Comparison of ENCODE assay signal across 8 mouse cellular contexts in genomic region chr10:75365231-75365633, GRCm38 (mm10). TPM values are rescaled to one million over a fixed set of nuclear protein-coding genes. Genes with fewer than 3 reads are reported as not detected.
DNase-seq lines count a peak whose midpoint lies in the region; ATAC-seq and TF ChIP-seq lines count a peak whose summit lies in the region.

No protein-coding gene starts in this region.

- H3K27ac ChIP-seq in hindbrain, embryonic 10.5 days: no peak overlapping the region
- no peak overlapping the region for H3K27ac ChIP-seq in hindbrain, embryonic 11.5 days (ENCODE audit: low read depth, low read length)
- no peak overlapping the region for H3K27ac ChIP-seq in ES-Bruce4 (ENCODE audit: insufficient read depth, low read length)
- H3K27ac ChIP-seq in forebrain, embryonic 14.5 days (ENCODE audit: low read depth, low read length): no peak overlapping the region
- H3K27ac ChIP-seq in left cerebral cortex, adult 2 months: no peak overlapping the region

- no peaks in the 10 kb centered on the region for H3K9me3 ChIP-seq in hindbrain, embryonic 10.5 days
- H3K9me3 ChIP-seq in hindbrain, embryonic 11.5 days (ENCODE audit: control insufficient read depth, low read length): no peaks in the 10 kb centered on the region
- H3K9me3 ChIP-seq in ES-Bruce4 (replicated peaks; ENCODE audit: control insufficient read depth, insufficient read depth, low read length, poor library complexity, severe bottlenecking): no peaks in the 10 kb centered on the region
- no peaks in the 10 kb centered on the region for H3K9me3 ChIP-seq in forebrain, embryonic 14.5 days (replicated peaks; ENCODE audit: control insufficient read depth, low read length)
- H3K9me3 ChIP-seq in megakaryocyte, embryonic 14.5 days: no peaks in the 10 kb centered on the region

- H3K4me1 ChIP-seq in hindbrain, embryonic 10.5 days (replicated peaks): peaks cover 3% of the 10 kb centered on the region; the same call in 1 of the 2 replicates
- H3K4me1 ChIP-seq in hindbrain, embryonic 11.5 days (replicated peaks; ENCODE audit: control insufficient read depth, insufficient read depth, low read length): no peaks in the 10 kb centered on the region
- H3K4me1 ChIP-seq in ES-Bruce4 (ENCODE audit: control insufficient read depth, insufficient read depth, low read length): no peaks in the 10 kb centered on the region
- H3K4me1 ChIP-seq in forebrain, embryonic 14.5 days (ENCODE audit: control insufficient read depth, insufficient read depth, low read length): peaks cover 4% of the 10 kb centered on the region; the same call in 1 of the 2 replicates
- peaks cover 21% of the 10 kb centered on the region for H3K4me1 ChIP-seq in megakaryocyte, embryonic 14.5 days

- H3K4me2 ChIP-seq in hindbrain, embryonic 11.5 days (replicated peaks; ENCODE audit: low read depth, low read length): no peak overlapping the region
- 0 out of 2 replicates have a peak overlapping the region, but pooled peaks have one; percentile 12 for H3K4me2 ChIP-seq in forebrain, embryonic 14.5 days (ENCODE audit: low read length)

- intact Hi-C loops in left cerebral cortex, adult 2 months (cut with DNase I): no loop called here

- TF ChIP-seq CTCF in ES-Bruce4 (IDR thresholded peaks at IDR 0.05; ENCODE audit: low read depth, low read length): no peak
- no peak for TF ChIP-seq CTCF in left cerebral cortex, adult 2 months (IDR thresholded peaks at IDR 0.05)

- no peak for TF ChIP-seq EP300 in ES-Bruce4 (IDR thresholded peaks at IDR 0.05; ENCODE audit: insufficient read depth, low read depth, low read length)

- H3K4me3 ChIP-seq in hindbrain, embryonic 10.5 days: peak overlapping the region; percentile 23; the same call in 1 of the 2 replicates
- H3K4me3 ChIP-seq in hindbrain, embryonic 11.5 days (ENCODE audit: low read depth, low read length): no peak overlapping the region
- peak overlapping the region; percentile 72 for H3K4me3 ChIP-seq in ES-Bruce4 (ENCODE audit: low read depth, low read length)
- no peak overlapping the region for H3K4me3 ChIP-seq in forebrain, embryonic 14.5 days (ENCODE audit: low read depth, low read length)
- H3K4me3 ChIP-seq in megakaryocyte, embryonic 14.5 days (replicated peaks): peak overlapping the region; percentile 81
- H3K4me3 ChIP-seq in left cerebral cortex, adult 2 months: no peak overlapping the region

- TF ChIP-seq POLR2A in ES-Bruce4 (IDR thresholded peaks at IDR 0.05; ENCODE audit: insufficient read depth, low read length): no peak

- H3K9ac ChIP-seq in hindbrain, embryonic 11.5 days (ENCODE audit: low read depth, low read length): no peak overlapping the region
- H3K9ac ChIP-seq in ES-Bruce4 (ENCODE audit: low read depth, poor library complexity, severe bottlenecking): no peak overlapping the region
- H3K9ac ChIP-seq in forebrain, embryonic 14.5 days (ENCODE audit: low read length): no peak overlapping the region

- no peak for ATAC-seq in hindbrain, embryonic 11.5 days (ENCODE audit: low FRiP score)
- ATAC-seq in forebrain, embryonic 14.5 days: no peak

- H3K27me3 ChIP-seq in hindbrain, embryonic 10.5 days (ENCODE audit: insufficient read depth, poor library complexity, severe bottlenecking): no peaks in the 10 kb centered on the region
- no peaks in the 10 kb centered on the region for H3K27me3 ChIP-seq in hindbrain, embryonic 11.5 days (ENCODE audit: control insufficient read depth, insufficient read depth, low read length)
- no peaks in the 10 kb centered on the region for H3K27me3 ChIP-seq in ES-Bruce4 (ENCODE audit: control insufficient read depth, insufficient read depth, low read length, poor library complexity, severe bottlenecking)
- H3K27me3 ChIP-seq in forebrain, embryonic 14.5 days (replicated peaks; ENCODE audit: control insufficient read depth, insufficient read depth, low read length): no peaks in the 10 kb centered on the region
- peaks cover 3% of the 10 kb centered on the region for H3K27me3 ChIP-seq in megakaryocyte, embryonic 14.5 days (replicated peaks)

- 54% methylated on average over 6 of the region's 6 CpGs for WGBS in hindbrain, embryonic 10.5 days
- 60% methylated on average over 6 of the region's 6 CpGs for WGBS in hindbrain, embryonic 11.5 days
- 59% methylated on average over 6 of the region's 6 CpGs for WGBS in forebrain, embryonic 14.5 days

- no peaks in the 10 kb centered on the region for H3K36me3 ChIP-seq in hindbrain, embryonic 10.5 days
- H3K36me3 ChIP-seq in hindbrain, embryonic 11.5 days (ENCODE audit: control insufficient read depth, insufficient read depth, low read length): no peaks in the 10 kb centered on the region
- H3K36me3 ChIP-seq in ES-Bruce4 (ENCODE audit: control insufficient read depth, insufficient read depth, low read length, poor library complexity, severe bottlenecking): no peaks in the 10 kb centered on the region
- H3K36me3 ChIP-seq in forebrain, embryonic 14.5 days (ENCODE audit: control insufficient read depth, insufficient read depth, low read length): no peaks in the 10 kb centered on the region
- H3K36me3 ChIP-seq in megakaryocyte, embryonic 14.5 days (replicated peaks; ENCODE audit: low read length): no peaks in the 10 kb centered on the region

- DNase-seq in hindbrain, embryonic 10.5 days (ENCODE audit: low spot score): no peak
- no peak for DNase-seq in hindbrain, embryonic 11.5 days (ENCODE audit: low spot score)
- no peak for DNase-seq in forebrain, embryonic 14.5 days (ENCODE audit: low spot score)
- no peak for DNase-seq in urinary bladder, postnatal 4 days (ENCODE audit: low spot score in 2 of 2)
- DNase-seq in left cerebral cortex, adult 2 months (ENCODE audit: extremely low spot score in 1 of 2, low spot score in 2 of 2): no peak
- DNase-seq in retina, embryonic 14.5 days (ENCODE audit: low spot score): no peak

RNA-seq across cellular contexts. Expression of gene Upb1, which starts 35.7 kb away (rescaled TPM):
- polyA plus RNA-seq in hindbrain, embryonic 10.5 days (2016; fragmentation: Nextera tagmentation; extraction: Ambion mirVana): 0.19 TPM in 1 of 2 replicates, not detected in the other
- 0.11 TPM in 1 of 2 replicates, not detected in the other for polyA plus RNA-seq in hindbrain, embryonic 11.5 days (2014; fragmentation: Nextera tagmentation; extraction: Ambion mirVana)
- not detected in 2 replicates for polyA plus RNA-seq in ES-Bruce4 (2011; ENCODE audit: insufficient read depth, insufficient read length, low read depth, missing spikeins)
- polyA plus RNA-seq in forebrain, embryonic 14.5 days (2014; fragmentation: Nextera tagmentation; extraction: Ambion mirVana): 0.11 and 0.14 TPM in 2 replicates
- polyA plus RNA-seq in megakaryocyte, embryonic 14.5 days (2012; ENCODE audit: insufficient read depth, low replicate concordance): not detected in 2 replicates
- under 1 TPM; 0.29 to 0.30 TPM for total RNA-seq in left cerebral cortex, adult 2 months (2021)

RNA-seq across cellular contexts. Expression of gene Adora2a, which starts 48.6 kb away (rescaled TPM):
- polyA plus RNA-seq in hindbrain, embryonic 10.5 days (2016; fragmentation: Nextera tagmentation; extraction: Ambion mirVana): 2.2 and 2.4 TPM in 2 replicates
- polyA plus RNA-seq in hindbrain, embryonic 11.5 days (2014; fragmentation: Nextera tagmentation; extraction: Ambion mirVana): 4.1 and 5.0 TPM in 2 replicates
- 0.22 and 0.43 TPM in 2 replicates for polyA plus RNA-seq in ES-Bruce4 (2011; ENCODE audit: insufficient read depth, insufficient read length, low read depth, missing spikeins)
- polyA plus RNA-seq in forebrain, embryonic 14.5 days (2014; fragmentation: Nextera tagmentation; extraction: Ambion mirVana): 8.8 and 12.5 TPM in 2 replicates
- polyA plus RNA-seq in megakaryocyte, embryonic 14.5 days (2012; ENCODE audit: insufficient read depth, low replicate concordance): 10.7 and 16.9 TPM in 2 replicates
- 10 to 100 TPM in 1 of 2 experiments, 1 to 10 TPM in 1; 6.8 to 18.7 TPM for total RNA-seq in left cerebral cortex, adult 2 months (2021)

Comparison
In these comparisons a context has a peak if more than half of its experiments do, and no peak if none do; other contexts are left out.
1. H3K4me3 ChIP-seq: peak in hindbrain, embryonic 10.5 days (single experiment), ES-Bruce4 (single experiment) and megakaryocyte, embryonic 14.5 days (single experiment); none in hindbrain, embryonic 11.5 days (single experiment), forebrain, embryonic 14.5 days (single experiment) and left cerebral cortex, adult 2 months (single experiment).